Mouse (Mus musculus): ENCODE measurements around the gene St6galnac3. TPM values are rescaled to one million over a fixed set of nuclear protein-coding genes. Genes with fewer than 3 reads are reported as not detected.

Gene St6galnac3
- polyA plus RNA-seq, 1 experiment from 2014 or later, result 23.2 TPM

- no peak overlapping the region for H3K9ac ChIP-seq (ENCODE audit: low read depth, low read length)
- WGBS, result 74% methylated on average over 8 of the region's 8 CpGs
Measured at GRCm38 (mm10) chr3:153669329-153669728, 55.6 kb downstream of the St6galnac3 start.

GRCm38 (mm10) chr3:153668447-153669290, 56.3 kb downstream of the St6galnac3 start:
- H3K4me1 ChIP-seq (ENCODE audit: control insufficient read depth, insufficient read depth, low read depth, low read length), result no peaks in the 10 kb centered on the region
- WGBS, result 63% methylated on average over 21 of the region's 21 CpGs
- no peaks in the 10 kb centered on the region for H3K27me3 ChIP-seq (replicated peaks; ENCODE audit: control insufficient read depth, insufficient read depth, low read length)
- H3K9me3 ChIP-seq (ENCODE audit: control insufficient read depth, low read length), result no peaks in the 10 kb centered on the region
- H3K9ac ChIP-seq (ENCODE audit: low read depth, low read length), result no peak overlapping the region
- H3K4me3 ChIP-seq (ENCODE audit: low read length), result no peak overlapping the region
- no peak overlapping the region for H3K27ac ChIP-seq (ENCODE audit: low read depth, low read length)
- H3K36me3 ChIP-seq (ENCODE audit: control insufficient read depth, insufficient read depth, low read length), result no peaks in the 10 kb centered on the region
- no peak for ATAC-seq
- H3K4me2 ChIP-seq (ENCODE audit: low read length), result no peak overlapping the region

More at GRCm38 (mm10) chr3:153669329-153669728, 55.6 kb downstream of the St6galnac3 start:
- Histone ChIP-seq H3K9me3 (ENCODE audit: control insufficient read depth, low read length) (no peaks in the 10 kb centered on the region), H3K4me1 (ENCODE audit: control insufficient read depth, insufficient read depth, low read depth, low read length) (no peaks in the 10 kb centered on the region), H3K36me3 (ENCODE audit: control insufficient read depth, insufficient read depth, low read length) (no peaks in the 10 kb centered on the region), H3K4me2 (ENCODE audit: low read length) (no peak overlapping the region), H3K4me3 (ENCODE audit: low read length) (no peak overlapping the region), H3K27me3 (replicated peaks; ENCODE audit: control insufficient read depth, insufficient read depth, low read length) (no peaks in the 10 kb centered on the region), H3K27ac (ENCODE audit: low read depth, low read length) (no peak overlapping the region)
- no peak for ATAC-seq

- H3K27me3 ChIP-seq (replicated peaks; ENCODE audit: control insufficient read depth, insufficient read depth, low read length), result no peaks in the 10 kb centered on the region
- no peak overlapping the region for H3K9ac ChIP-seq (ENCODE audit: low read depth, low read length)
- H3K4me2 ChIP-seq (ENCODE audit: low read length), result no peak overlapping the region
- H3K4me3 ChIP-seq (ENCODE audit: low read length), result no peak overlapping the region
- H3K4me1 ChIP-seq (ENCODE audit: control insufficient read depth, insufficient read depth, low read depth, low read length), result peaks cover 9% of the 10 kb centered on the region
- ATAC-seq, result no peak
- 83% methylated on average over 5 of the region's 5 CpGs for WGBS
- H3K9me3 ChIP-seq (ENCODE audit: control insufficient read depth, low read length), result no peaks in the 10 kb centered on the region
- H3K27ac ChIP-seq (ENCODE audit: low read depth, low read length), result no peak overlapping the region
- H3K36me3 ChIP-seq (ENCODE audit: control insufficient read depth, insufficient read depth, low read length), result no peaks in the 10 kb centered on the region
Measured at GRCm38 (mm10) chr3:153664696-153665095, 60.3 kb downstream of the St6galnac3 start.

GRCm38 (mm10) chr3:153663841-153664427, 61.0 kb downstream of the St6galnac3 start:
- Histone ChIP-seq H3K9me3 (ENCODE audit: control insufficient read depth, low read length) (no peaks in the 10 kb centered on the region), H3K27me3 (replicated peaks; ENCODE audit: control insufficient read depth, insufficient read depth, low read length) (no peaks in the 10 kb centered on the region), H3K9ac (ENCODE audit: low read depth, low read length) (no peak overlapping the region), H3K4me2 (ENCODE audit: low read length) (no peak overlapping the region), H3K27ac (ENCODE audit: low read depth, low read length) (no peak overlapping the region), H3K36me3 (ENCODE audit: control insufficient read depth, insufficient read depth, low read length) (no peaks in the 10 kb centered on the region), H3K4me1 (ENCODE audit: control insufficient read depth, insufficient read depth, low read depth, low read length) (peaks cover 9% of the 10 kb centered on the region), H3K4me3 (ENCODE audit: low read length) (no peak overlapping the region)
- ATAC-seq, result no peak
- 58% methylated on average over 10 of the region's 10 CpGs for WGBS

- Histone ChIP-seq H3K4me3 (ENCODE audit: low read length) (no peak overlapping the region), H3K4me1 (ENCODE audit: control insufficient read depth, insufficient read depth, low read depth, low read length) (peaks cover 9% of the 10 kb centered on the region), H3K27me3 (replicated peaks; ENCODE audit: control insufficient read depth, insufficient read depth, low read length) (no peaks in the 10 kb centered on the region), H3K36me3 (ENCODE audit: control insufficient read depth, insufficient read depth, low read length) (no peaks in the 10 kb centered on the region), H3K9me3 (ENCODE audit: control insufficient read depth, low read length) (no peaks in the 10 kb centered on the region), H3K4me2 (ENCODE audit: low read length) (no peak overlapping the region), H3K9ac (ENCODE audit: low read depth, low read length) (no peak overlapping the region), H3K27ac (ENCODE audit: low read depth, low read length) (no peak overlapping the region)
- WGBS, result 91% methylated on average over 9 of the region's 9 CpGs
- ATAC-seq, result no peak
Measured at GRCm38 (mm10) chr3:153662796-153663195, 62.2 kb downstream of the St6galnac3 start.

GRCm38 (mm10) chr3:153661927-153662326, 63.0 kb downstream of the St6galnac3 start:
- no peak overlapping the region for H3K27ac ChIP-seq (ENCODE audit: low read depth, low read length)
- H3K4me3 ChIP-seq (ENCODE audit: low read length), result no peak overlapping the region
- no peak overlapping the region for H3K9ac ChIP-seq (ENCODE audit: low read depth, low read length)
- no peaks in the 10 kb centered on the region for H3K9me3 ChIP-seq (ENCODE audit: control insufficient read depth, low read length)
- peak; percentile 56 for ATAC-seq
- WGBS, result 42% methylated on average over 7 of the region's 7 CpGs
- no peak overlapping the region for H3K4me2 ChIP-seq (ENCODE audit: low read length)
- H3K36me3 ChIP-seq (ENCODE audit: control insufficient read depth, insufficient read depth, low read length), result no peaks in the 10 kb centered on the region
- H3K27me3 ChIP-seq (replicated peaks; ENCODE audit: control insufficient read depth, insufficient read depth, low read length), result no peaks in the 10 kb centered on the region
- peaks cover 12% of the 10 kb centered on the region for H3K4me1 ChIP-seq (ENCODE audit: control insufficient read depth, insufficient read depth, low read depth, low read length)

GRCm38 (mm10) chr3:153659575-153660168, 65.3 kb downstream of the St6galnac3 start:
- WGBS, result 37% methylated on average over 15 of the region's 15 CpGs

GRCm38 (mm10) chr3:153658051-153658777, 66.8 kb downstream of the St6galnac3 start:
- no peak overlapping the region for H3K9ac ChIP-seq (ENCODE audit: low read depth, low read length)
- H3K9me3 ChIP-seq (ENCODE audit: control insufficient read depth, low read length), result no peaks in the 10 kb centered on the region
- no peak overlapping the region for H3K4me2 ChIP-seq (ENCODE audit: low read length)
- H3K4me1 ChIP-seq (ENCODE audit: control insufficient read depth, insufficient read depth, low read depth, low read length), result peaks cover 15% of the 10 kb centered on the region
- no peak for ATAC-seq
- no peaks in the 10 kb centered on the region for H3K36me3 ChIP-seq (ENCODE audit: control insufficient read depth, insufficient read depth, low read length)
- 77% methylated on average over 22 of the region's 22 CpGs for WGBS
- no peak overlapping the region for H3K27ac ChIP-seq (ENCODE audit: low read depth, low read length)
- H3K27me3 ChIP-seq (replicated peaks; ENCODE audit: control insufficient read depth, insufficient read depth, low read length), result no peaks in the 10 kb centered on the region
- no peak overlapping the region for H3K4me3 ChIP-seq (ENCODE audit: low read length)

More at GRCm38 (mm10) chr3:153659575-153660168, 65.3 kb downstream of the St6galnac3 start:
- peak; percentile 79 for ATAC-seq
- Histone ChIP-seq H3K4me3 (ENCODE audit: low read length) (no peak overlapping the region), H3K4me1 (ENCODE audit: control insufficient read depth, insufficient read depth, low read depth, low read length) (peaks cover 15% of the 10 kb centered on the region), H3K27me3 (replicated peaks; ENCODE audit: control insufficient read depth, insufficient read depth, low read length) (no peaks in the 10 kb centered on the region), H3K9ac (ENCODE audit: low read depth, low read length) (no peak overlapping the region), H3K9me3 (ENCODE audit: control insufficient read depth, low read length) (no peaks in the 10 kb centered on the region), H3K27ac (ENCODE audit: low read depth, low read length) (peak overlapping the region; percentile 36; the same call in 1 of the 2 replicates), H3K4me2 (ENCODE audit: low read length) (no peak overlapping the region), H3K36me3 (ENCODE audit: control insufficient read depth, insufficient read depth, low read length) (no peaks in the 10 kb centered on the region)

Measured in hindbrain, embryonic 16.5 days (tissue).